Mouse (Mus musculus) myocyte (in vitro differentiated cells): Measurements from ENCODE around the gene Adprh. TPM values are rescaled to one million over a fixed set of nuclear protein-coding genes. Genes with fewer than 3 reads are reported as not detected.

Experiments
- H3K27me3 ChIP-seq: one replicate; pipeline ENCODE4 v1.6.1; 2011; ENCODE audit not compliant: control insufficient read depth, insufficient read depth, insufficient read length
- H3K36me3 ChIP-seq: one replicate; pipeline ENCODE4 v1.6.1; 2011; ENCODE audit not compliant: control insufficient read depth, insufficient read depth
- H3K4me2 ChIP-seq: one replicate; pipeline ENCODE4 v1.6.1; 2011; ENCODE audit warnings: low read depth, control low read depth
- H3K4me3 ChIP-seq: one replicate; pipeline ENCODE4 v1.5.1; 2011; ENCODE audit warnings: mild to moderate bottlenecking, control low read depth, moderate library complexity
- H3K79me2 ChIP-seq: one replicate; pipeline ENCODE4 v1.6.1; 2011; ENCODE audit not compliant: control insufficient read depth, insufficient read depth
- H3ac ChIP-seq: one replicate; pipeline ENCODE4 v1.6.1; 2011; ENCODE audit not compliant: control insufficient read depth, insufficient read length
- CEBPB ChIP-seq: IDR thresholded peaks from 2 replicates; pipeline ENCODE4 v1.6.1; 2011; ENCODE audit warnings: mild to moderate bottlenecking, moderate library complexity; ENCODE audit not compliant: poor library complexity, insufficient read depth, severe bottlenecking
- E2F4 ChIP-seq: IDR thresholded peaks from one replicate; pipeline ENCODE4 v1.6.1; 2011; ENCODE audit warnings: mild to moderate bottlenecking, control low read depth, moderate library complexity; ENCODE audit not compliant: insufficient read depth
- MAX ChIP-seq: IDR thresholded peaks from one replicate; pipeline ENCODE4 v1.6.1; 2011; ENCODE audit warnings: low read depth, mild to moderate bottlenecking, control low read depth
- MYOD1 ChIP-seq, 3 experiments: IDR thresholded peaks; one replicate each; pipeline ENCODE4 v1.6.1; 2011; ENCODE audit warnings: control low read depth in 2 of 3, low read depth in 2 of 3, mild to moderate bottlenecking in 2 of 3, moderate library complexity in 1 of 3; ENCODE audit not compliant: insufficient read length in 2 of 3, control insufficient read depth in 1 of 3
- MYOG ChIP-seq, 3 experiments: IDR thresholded peaks; one replicate each; pipeline ENCODE4 v1.6.1; 2011; ENCODE audit warnings: control low read depth in 2 of 3, low read depth in 2 of 3, mild to moderate bottlenecking in 2 of 3; ENCODE audit not compliant: insufficient read length in 2 of 3, control insufficient read depth in 1 of 3, insufficient read depth in 1 of 3
- POLR2A ChIP-seq: IDR thresholded peaks from one replicate; pipeline ENCODE4 v1.6.1; 2011; ENCODE audit warnings: low read depth, mild to moderate bottlenecking, control low read depth, moderate library complexity; ENCODE audit not compliant: insufficient read length
- POLR2AphosphoS2 ChIP-seq: IDR thresholded peaks from one replicate; pipeline ENCODE4 v1.6.1; 2011; ENCODE audit warnings: low read depth, control low read depth; ENCODE audit not compliant: insufficient read length
- REST ChIP-seq: IDR thresholded peaks from one replicate; pipeline ENCODE4 v1.6.1; 2011; ENCODE audit warnings: mild to moderate bottlenecking, control low read depth, moderate library complexity; ENCODE audit not compliant: insufficient read depth, insufficient read length
- SRF ChIP-seq: IDR thresholded peaks from one replicate; pipeline ENCODE4 v1.6.1; 2011; ENCODE audit warnings: low read depth; ENCODE audit not compliant: control insufficient read depth, insufficient read length
- TCF12 ChIP-seq: IDR thresholded peaks from one replicate; pipeline ENCODE4 v1.6.1; 2011; ENCODE audit warnings: mild to moderate bottlenecking, control low read depth; ENCODE audit not compliant: poor library complexity, insufficient read depth, severe bottlenecking
- TCF3 ChIP-seq: IDR thresholded peaks from one replicate; pipeline ENCODE4 v1.6.1; 2011; ENCODE audit warnings: low read depth, control low read depth; ENCODE audit not compliant: insufficient read length
- USF1 ChIP-seq: IDR thresholded peaks from one replicate; pipeline ENCODE4 v1.6.1; 2011; ENCODE audit warnings: low read depth, mild to moderate bottlenecking, control low read depth, moderate library complexity
- polyA plus RNA-seq: library from polyadenylated mRNA; unstranded; fragments of >200 nt; fragmentation: generic; extraction: Trizol; gene quantifications from one replicate; pipeline ENCODE4 v1.2.1, GENCODE M21; 2012; ENCODE audit warnings: missing spikeins

The Adprh gene
- polyA plus RNA-seq, 1 experiment, result 124 TPM

- no peak overlapping the region for H3ac ChIP-seq
- no peaks in the 10 kb centered on the region for H3K27me3 ChIP-seq
- TF ChIP-seq TCF12 (no peak), SRF (no peak), E2F4 (no peak), CEBPB (no peak), MYOG (IDR thresholded peaks at IDR 0.05; ENCODE audit: control insufficient read depth in 1 of 3, insufficient read depth in 1 of 3, insufficient read length in 2 of 3, low read depth in 2 of 3) (no peak), USF1 (no peak), TCF3 (no peak), POLR2AphosphoS2 (no peak), MAX (no peak), POLR2A (no peak), REST (no peak), MYOD1 (IDR thresholded peaks at IDR 0.05; ENCODE audit: control insufficient read depth in 1 of 3, insufficient read length in 2 of 3, low read depth in 2 of 3) (no peak)
- H3K79me2 ChIP-seq, result no peaks in the 10 kb centered on the region
- no peak overlapping the region for H3K4me3 ChIP-seq
- no peak overlapping the region for H3K4me2 ChIP-seq
- no peaks in the 10 kb centered on the region for H3K36me3 ChIP-seq
Observed at GRCm38 (mm10) chr16:38401468-38401867, 51.0 kb downstream of the Adprh start.

DNA sequence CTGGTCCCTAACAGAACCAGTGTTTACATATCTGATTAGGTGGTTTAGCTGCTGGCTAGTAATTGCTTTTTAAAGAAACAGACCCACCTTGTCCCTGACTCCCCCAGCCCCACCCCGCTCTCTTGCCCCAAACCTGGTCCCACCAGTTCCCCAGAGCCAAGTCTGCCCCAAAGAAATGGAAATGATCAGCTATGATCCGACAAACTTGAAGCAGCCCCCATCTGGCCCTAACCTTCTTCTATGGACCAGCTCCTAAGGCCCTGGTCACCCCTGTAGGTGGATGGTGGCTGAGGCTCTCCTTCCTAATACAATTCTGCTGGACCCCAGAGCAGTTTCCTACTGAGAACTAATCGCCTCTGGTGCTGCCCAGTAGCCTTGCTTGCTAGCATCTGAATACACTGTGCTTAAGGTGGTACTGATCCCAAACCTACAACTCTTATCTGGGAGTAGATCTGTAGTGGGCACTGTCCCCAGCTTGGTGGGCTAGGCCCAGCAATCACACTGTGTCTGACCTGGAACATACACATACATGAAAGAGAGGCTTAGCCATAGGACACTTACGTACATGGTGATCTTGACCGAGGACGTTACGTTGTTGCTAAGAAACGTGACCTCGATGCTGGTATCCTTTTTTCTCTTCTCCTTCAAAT is 52.1 kb downstream of the Adprh start:
- no peak overlapping the region for H3K4me3 ChIP-seq
- no peak overlapping the region for H3K4me2 ChIP-seq
- no peak overlapping the region for H3ac ChIP-seq
- no peaks in the 10 kb centered on the region for H3K27me3 ChIP-seq
- no peaks in the 10 kb centered on the region for H3K79me2 ChIP-seq
- H3K36me3 ChIP-seq, result no peaks in the 10 kb centered on the region
- TF ChIP-seq USF1, result no peak

GRCm38 (mm10) chr16:38399531-38400231 is 52.8 kb downstream of the Adprh start:
- no peak overlapping the region for H3K4me3 ChIP-seq
- H3K27me3 ChIP-seq, result no peaks in the 10 kb centered on the region
- no peaks in the 10 kb centered on the region for H3K36me3 ChIP-seq
- no peak overlapping the region for H3ac ChIP-seq
- no peak for TF ChIP-seq POLR2A
- H3K79me2 ChIP-seq, result no peaks in the 10 kb centered on the region
- peak overlapping the region; percentile 43 for H3K4me2 ChIP-seq

GRCm38 (mm10) chr16:38399076-38399475 is 53.4 kb downstream of the Adprh start:
- no peak overlapping the region for H3ac ChIP-seq
- H3K36me3 ChIP-seq, result no peaks in the 10 kb centered on the region
- TF ChIP-seq TCF3 (no peak), E2F4 (no peak), POLR2A (no peak), POLR2AphosphoS2 (no peak), REST (no peak), MYOG (IDR thresholded peaks at IDR 0.05; ENCODE audit: control insufficient read depth in 1 of 3, insufficient read depth in 1 of 3, insufficient read length in 2 of 3, low read depth in 2 of 3) (no peak)
- no peaks in the 10 kb centered on the region for H3K79me2 ChIP-seq
- peak overlapping the region; percentile 43 for H3K4me2 ChIP-seq
- no peaks in the 10 kb centered on the region for H3K27me3 ChIP-seq
- H3K4me3 ChIP-seq, result no peak overlapping the region

DNA sequence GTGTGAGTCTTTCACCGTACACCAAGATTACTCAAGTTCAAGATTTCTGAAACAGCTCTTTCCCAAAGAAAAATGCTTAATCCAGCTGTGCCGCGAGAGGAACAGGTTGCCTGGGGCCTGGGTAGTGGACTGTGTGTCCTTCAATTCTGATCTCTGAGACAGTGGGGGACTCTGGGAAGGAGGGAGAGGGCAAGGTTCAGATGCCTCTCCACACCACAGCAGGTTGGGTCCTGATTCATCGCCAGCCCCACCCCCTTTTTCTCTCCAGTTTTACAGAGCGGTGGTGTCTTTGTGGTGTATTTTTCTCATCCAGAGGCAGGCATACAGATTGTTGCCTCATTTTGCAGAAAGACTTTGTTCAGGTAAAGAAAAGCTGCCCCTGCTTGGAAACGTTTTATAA is 54.2 kb downstream of the Adprh start:
- no peaks in the 10 kb centered on the region for H3K79me2 ChIP-seq

More for the DNA sequence above, 54.2 kb downstream of the Adprh start:
- no peak overlapping the region for H3K4me3 ChIP-seq
- no peak overlapping the region for H3K4me2 ChIP-seq
- H3K36me3 ChIP-seq, result no peaks in the 10 kb centered on the region
- H3K27me3 ChIP-seq, result no peaks in the 10 kb centered on the region
- H3ac ChIP-seq, result no peak overlapping the region
- no peak for TF ChIP-seq POLR2A
- no peak for TF ChIP-seq MAX
- no peak for TF ChIP-seq MYOD1 (IDR thresholded peaks at IDR 0.05; ENCODE audit: control insufficient read depth in 1 of 3, insufficient read length in 2 of 3, low read depth in 2 of 3)
- TF ChIP-seq TCF12, result no peak
- no peak for TF ChIP-seq TCF3
- TF ChIP-seq SRF, result no peak
- TF ChIP-seq E2F4, result no peak
- TF ChIP-seq REST, result no peak
- TF ChIP-seq POLR2AphosphoS2, result no peak
- TF ChIP-seq CEBPB, result no peak
- TF ChIP-seq USF1, result no peak
- TF ChIP-seq MYOG (IDR thresholded peaks at IDR 0.05; ENCODE audit: control insufficient read depth in 1 of 3, insufficient read depth in 1 of 3, insufficient read length in 2 of 3, low read depth in 2 of 3), result no peak
